Mouse (Mus musculus) limb, embryonic 14.5 days (tissue): ENCODE results near the gene Slc35b1. TPM values are rescaled to one million over a fixed set of nuclear protein-coding genes. Genes with fewer than 3 reads are reported as not detected.

ENCODE experiments used
- ATAC-seq: fragments of 200-750 bp; cut with Nextera tagmentation; 2 replicates; pipeline ENCODE4 v1.8.0; 2017; ENCODE audit warnings: low read depth, moderate number of reproducible peaks, moderate TSS enrichment; ENCODE audit not compliant: low FRiP score
- DNase-seq: peaks from one replicate; pipeline ENCODE4 v3.0.0-alpha.2; 2015; ENCODE audit warnings: low spot score
- H3K27ac ChIP-seq: fragments of 300-500 bp; sonication (generic); replicated peaks from 2 replicates; pipeline ENCODE4 v1.5.1; 2014; ENCODE audit warnings: low read depth, mild to moderate bottlenecking, low read length, moderate library complexity, mixed read lengths
- H3K27me3 ChIP-seq: fragments of 300-500 bp; sonication (generic); 2 replicates; pipeline ENCODE4 v1.6.1; 2014; ENCODE audit warnings: low read length, mixed read lengths; ENCODE audit not compliant: control insufficient read depth, insufficient read depth
- H3K36me3 ChIP-seq: fragments of 300-500 bp; sonication (generic); 2 replicates; pipeline ENCODE4 v1.6.1; 2014; ENCODE audit warnings: mild to moderate bottlenecking, low read length, moderate library complexity, mixed read lengths; ENCODE audit not compliant: control insufficient read depth, insufficient read depth
- H3K4me1 ChIP-seq: fragments of 300-500 bp; sonication (generic); 2 replicates; pipeline ENCODE4 v1.6.1; 2014; ENCODE audit warnings: antibody characterized with exemption, low read length, mixed read lengths; ENCODE audit not compliant: control insufficient read depth, insufficient read depth
- H3K4me2 ChIP-seq: fragments of 300-500 bp; sonication (generic); replicated peaks from 2 replicates; pipeline ENCODE4 v1.6.1; 2014; ENCODE audit warnings: low read depth, mild to moderate bottlenecking, low read length, moderate library complexity; ENCODE audit not compliant: severe bottlenecking
- H3K4me3 ChIP-seq: fragments of 300-500 bp; sonication (generic); replicated peaks from 2 replicates; pipeline ENCODE4 v1.5.1; 2014; ENCODE audit warnings: low read length
- H3K9ac ChIP-seq: fragments of 300-500 bp; sonication (generic); 2 replicates; pipeline ENCODE4 v1.6.1; 2014; ENCODE audit warnings: mild to moderate bottlenecking, low read depth, low read length, moderate library complexity; ENCODE audit not compliant: severe bottlenecking
- H3K9me3 ChIP-seq: fragments of 300-500 bp; sonication (generic); 2 replicates; pipeline ENCODE4 v1.6.1; 2016; ENCODE audit warnings: low read length; ENCODE audit not compliant: control insufficient read depth
- POLR2A ChIP-seq: fragments of 200-500 bp; IDR thresholded peaks from 2 replicates; pipeline ENCODE4 v1.8.0; 2012; ENCODE audit warnings: inconsistent platforms, mild to moderate bottlenecking, moderate library complexity, borderline replicate concordance; ENCODE audit not compliant: insufficient read depth, insufficient read length; ENCODE audit errors: extremely low read depth
- WGBS: fragments of 180-500 bp; shearing (Covaris S2); extraction: QIAGEN DNeasy Blood & Tissue Kit; methylation state at CpG from one replicate; pipeline ENCODE4 v1.1.7; 2014; 5-methylcytosine and 5-hydroxymethylcytosine counted together
- polyA plus RNA-seq, 2 experiments: library from polyadenylated mRNA; depleted of rRNA in 1 of 2; stranded (reverse) in 1 of 2; unstranded in 1 of 2; fragments of >200 nt; fragmentation: Nextera tagmentation in 1 of 2; extraction: Ambion mirVana in 1 of 2; gene quantifications; 2 replicates each; pipeline versions ENCODE4 v1.2.1 to v1.2.3; 2012 to 2014

The Slc35b1 gene
- polyA plus RNA-seq, 2 experiments: 98.1 to 117 TPM

GRCm38 (mm10) chr11:95350960-95351359, 33.5 kb upstream of the Slc35b1 start:
- Histone ChIP-seq H3K9ac (no peak overlapping the region), H3K27me3 (no peaks in the 10 kb centered on the region), H3K9me3 (no peaks in the 10 kb centered on the region), H3K4me3 (no peak overlapping the region), H3K4me1 (peaks cover 7% of the 10 kb centered on the region; the same call in 1 of the 2 replicates), H3K36me3 (peaks cover 20% of the 10 kb centered on the region), H3K4me2 (no peak overlapping the region), H3K27ac (no peak overlapping the region)
- 92% methylated on average over 3 of the region's 3 CpGs for WGBS
- DNase-seq (no peak), ATAC-seq (no peak)
- TF ChIP-seq POLR2A: no peak

- ATAC-seq (no peak), DNase-seq (no peak)
- no peaks in the 10 kb centered on the region for H3K9me3 ChIP-seq
- H3K4me2 ChIP-seq: no peak overlapping the region
- no peak for TF ChIP-seq POLR2A
- H3K9ac ChIP-seq: no peak overlapping the region
- H3K4me1 ChIP-seq: peaks cover 7% of the 10 kb centered on the region; the same call in 1 of the 2 replicates
- no peaks in the 10 kb centered on the region for H3K27me3 ChIP-seq
- no peak overlapping the region for H3K4me3 ChIP-seq
- H3K36me3 ChIP-seq: peaks cover 17% of the 10 kb centered on the region
- no peak overlapping the region for H3K27ac ChIP-seq
- 85% methylated on average over 2 of the region's 2 CpGs for WGBS
Observed at GRCm38 (mm10) chr11:95352686-95353085, 31.8 kb upstream of the Slc35b1 start.

GRCm38 (mm10) chr11:95353226-95353625, 31.3 kb upstream of the Slc35b1 start:
- TF ChIP-seq POLR2A: no peak
- WGBS: 91% methylated on average over 9 of the region's 9 CpGs
- H3K36me3 ChIP-seq: peaks cover 13% of the 10 kb centered on the region
- no peak for DNase-seq
- H3K4me3 ChIP-seq: no peak overlapping the region
- H3K9me3 ChIP-seq: no peaks in the 10 kb centered on the region
- ATAC-seq: no peak
- H3K9ac ChIP-seq: no peak overlapping the region
- H3K4me2 ChIP-seq: no peak overlapping the region
- no peak overlapping the region for H3K27ac ChIP-seq
- peaks cover 9% of the 10 kb centered on the region; the same call in 1 of the 2 replicates for H3K4me1 ChIP-seq
- H3K27me3 ChIP-seq: no peaks in the 10 kb centered on the region

- H3K27me3 ChIP-seq: no peaks in the 10 kb centered on the region
- H3K9me3 ChIP-seq: no peaks in the 10 kb centered on the region
- 86% methylated on average over 14 of the region's 14 CpGs for WGBS
- peaks cover 11% of the 10 kb centered on the region; the same call in 1 of the 2 replicates for H3K4me1 ChIP-seq
- TF ChIP-seq POLR2A: no peak
- no peak overlapping the region for H3K4me3 ChIP-seq
- H3K27ac ChIP-seq: no peak overlapping the region
- no peak for ATAC-seq
- H3K36me3 ChIP-seq: peaks cover 8% of the 10 kb centered on the region; the same call in 1 of the 2 replicates
- H3K9ac ChIP-seq: no peak overlapping the region
- H3K4me2 ChIP-seq: no peak overlapping the region
- DNase-seq: no peak
Observed at GRCm38 (mm10) chr11:95354228-95354944, 30.1 kb upstream of the Slc35b1 start.

- H3K9me3 ChIP-seq: no peaks in the 10 kb centered on the region
- H3K4me1 ChIP-seq: peaks cover 7% of the 10 kb centered on the region; the same call in 1 of the 2 replicates
- ATAC-seq (no peak), DNase-seq (no peak)
- WGBS: 81% methylated on average over 12 of the region's 12 CpGs
- peaks cover 10% of the 10 kb centered on the region; the same call in 1 of the 2 replicates for H3K36me3 ChIP-seq
- H3K4me2 ChIP-seq: no peak overlapping the region
- no peak for TF ChIP-seq POLR2A
- no peak overlapping the region for H3K9ac ChIP-seq
- H3K27ac ChIP-seq: no peak overlapping the region
- no peak overlapping the region for H3K4me3 ChIP-seq
- no peaks in the 10 kb centered on the region for H3K27me3 ChIP-seq
Observed at GRCm38 (mm10) chr11:95354945-95355660, 29.4 kb upstream of the Slc35b1 start.
